Mouse (Mus musculus) myocyte (in vitro differentiated cells): ENCODE results near the gene Adcy9.

ENCODE experiments used
- POLR2A ChIP-seq: IDR thresholded peaks from one replicate; pipeline ENCODE4 v1.6.1; 2011; ENCODE audit warnings: low read depth, mild to moderate bottlenecking, control low read depth, moderate library complexity; ENCODE audit not compliant: insufficient read length
- POLR2AphosphoS2 ChIP-seq: IDR thresholded peaks from one replicate; pipeline ENCODE4 v1.6.1; 2011; ENCODE audit warnings: low read depth, control low read depth; ENCODE audit not compliant: insufficient read length

DNA sequence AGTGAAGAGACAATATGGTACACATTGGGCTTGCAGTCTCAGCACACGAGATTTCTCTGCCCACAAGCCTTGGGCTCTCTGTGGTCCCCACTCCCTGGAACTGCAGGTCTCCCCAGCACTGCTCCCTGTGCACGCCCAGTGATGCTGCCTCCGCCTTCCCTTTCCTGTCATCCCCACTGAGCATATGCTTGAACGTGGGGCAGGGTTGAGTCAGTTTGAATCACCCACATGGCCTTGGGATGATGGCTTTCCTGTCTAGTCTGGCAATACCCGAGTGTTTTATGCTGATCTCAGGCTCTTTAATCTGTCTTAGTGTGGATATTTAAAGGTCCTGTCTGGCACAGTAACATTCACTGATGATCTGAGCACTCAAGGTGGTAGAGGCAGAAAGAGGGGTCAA lies 154.9 kb downstream of the Adcy9 start:
- no peak for TF ChIP-seq POLR2A
- TF ChIP-seq POLR2AphosphoS2: no peak
